Mouse (Mus musculus) erythroblast, embryonic 14.5 days (primary cell): ENCODE measurements around the gene Dnajb6.
"Not testable (repeated sequence)": the region's sequence is repeated elsewhere in the genome, so short reads cannot be mapped to it uniquely, and the experiment has no call there.

Experiments used
- GATA1 ChIP-seq: IDR thresholded peaks from 2 replicates; pipeline ENCODE4 v1.6.1; 2012; ENCODE audit warnings: low read length, inconsistent platforms, mixed read lengths
- TAL1 ChIP-seq: IDR thresholded peaks from 3 replicates; pipeline ENCODE4 v1.6.1; 2012; ENCODE audit warnings: low read length, inconsistent platforms, mixed read lengths

- not testable (repeated sequence) for TF ChIP-seq GATA1, TAL1
Observed at GRCm38 (mm10) chr5:29811377-29811921, 76.0 kb downstream of the Dnajb6 start.
